Mouse (Mus musculus) hindbrain, embryonic 15.5 days (tissue): ENCODE measurements around the gene Ppp6r3. TPM values are rescaled to one million over a fixed set of nuclear protein-coding genes. Genes with fewer than 3 reads are reported as not detected.
A peak's percentile ranks its signal among the peaks of the same experiment; 100 is the strongest.

Experiments used
- ATAC-seq: fragments of 200-750 bp; cut with Nextera tagmentation; 2 replicates; pipeline ENCODE4 v1.8.0; 2017; ENCODE audit warnings: low read depth, moderate number of reproducible peaks, moderate TSS enrichment; ENCODE audit not compliant: low FRiP score
- H3K27ac ChIP-seq: fragments of 300-500 bp; sonication (generic); replicated peaks from 2 replicates; pipeline ENCODE4 v1.5.1; 2015; ENCODE audit warnings: mild to moderate bottlenecking, inconsistent platforms
- H3K27me3 ChIP-seq: fragments of 300-500 bp; sonication (generic); 2 replicates; pipeline ENCODE4 v1.6.1; 2015; ENCODE audit warnings: control low read depth, inconsistent platforms
- H3K36me3 ChIP-seq: fragments of 300-500 bp; sonication (generic); 2 replicates; pipeline ENCODE4 v1.6.1; 2015; ENCODE audit warnings: control low read depth, inconsistent platforms
- H3K4me1 ChIP-seq: fragments of 300-500 bp; sonication (generic); replicated peaks from 2 replicates; pipeline ENCODE4 v1.6.1; 2015; ENCODE audit warnings: control low read depth, inconsistent platforms
- H3K4me2 ChIP-seq: fragments of 300-500 bp; sonication (generic); 2 replicates; pipeline ENCODE4 v1.6.1; 2015; ENCODE audit warnings: moderate library complexity, mild to moderate bottlenecking, inconsistent platforms
- H3K4me3 ChIP-seq: fragments of 300-500 bp; sonication (generic); 2 replicates; pipeline ENCODE4 v1.5.1; 2015; ENCODE audit warnings: mild to moderate bottlenecking, inconsistent platforms
- H3K9ac ChIP-seq: fragments of 300-500 bp; sonication (generic); 2 replicates; pipeline ENCODE4 v1.6.1; 2015; ENCODE audit warnings: inconsistent platforms
- H3K9me3 ChIP-seq: fragments of 300-500 bp; sonication (generic); 2 replicates; pipeline ENCODE4 v1.6.1; 2016; ENCODE audit warnings: control low read depth, inconsistent platforms
- WGBS: fragments of 180-500 bp; shearing (Covaris S2); methylation state at CpG from one replicate; pipeline ENCODE4 v1.1.7; 2015; 5-methylcytosine and 5-hydroxymethylcytosine counted together
- polyA plus RNA-seq: library from polyadenylated mRNA; unstranded; fragments of >200 nt; fragmentation: Nextera tagmentation; extraction: Ambion mirVana; gene quantifications from 2 replicates; pipeline ENCODE4 v1.2.1, GENCODE M21; 2015

Ppp6r3 gene
- polyA plus RNA-seq, 1 experiment from 2014 or later, result 56.7 TPM

GRCm38 (mm10) chr19:3564309-3564708 is 11.2 kb downstream of the Ppp6r3 start:
- H3K36me3 ChIP-seq, result no peaks in the 10 kb centered on the region
- no peak overlapping the region for H3K27ac ChIP-seq
- H3K9me3 ChIP-seq, result no peaks in the 10 kb centered on the region
- no peaks in the 10 kb centered on the region for H3K27me3 ChIP-seq
- 0 out of 2 replicates have a peak, but pooled peaks have one; percentile 19 for ATAC-seq
- no peak overlapping the region for H3K4me2 ChIP-seq
- no peak overlapping the region for H3K4me3 ChIP-seq
- H3K9ac ChIP-seq, result no peak overlapping the region
- H3K4me1 ChIP-seq, result 0 out of 2 replicates have a peak, but pooled peaks cover 4% of the 10 kb centered on the region
- 82% methylated on average over 3 of the region's 3 CpGs for WGBS

GRCm38 (mm10) chr19:3562752-3563151 is 12.8 kb downstream of the Ppp6r3 start:
- WGBS, result 91% methylated on average over 6 of the region's 6 CpGs
- no peak overlapping the region for H3K4me3 ChIP-seq
- no peak overlapping the region for H3K4me2 ChIP-seq
- no peak overlapping the region for H3K9ac ChIP-seq
- H3K4me1 ChIP-seq, result 0 out of 2 replicates have a peak, but pooled peaks cover 4% of the 10 kb centered on the region
- no peaks in the 10 kb centered on the region for H3K27me3 ChIP-seq
- H3K27ac ChIP-seq, result no peak overlapping the region
- no peaks in the 10 kb centered on the region for H3K9me3 ChIP-seq
- no peaks in the 10 kb centered on the region for H3K36me3 ChIP-seq
- no peak for ATAC-seq

GRCm38 (mm10) chr19:3562298-3562697 is 13.3 kb downstream of the Ppp6r3 start:
- H3K4me2 ChIP-seq, result no peak overlapping the region
- no peaks in the 10 kb centered on the region for H3K27me3 ChIP-seq
- no peak overlapping the region for H3K9ac ChIP-seq
- 0 out of 2 replicates have a peak, but pooled peaks cover 4% of the 10 kb centered on the region for H3K4me1 ChIP-seq
- no peak overlapping the region for H3K27ac ChIP-seq
- ATAC-seq, result no peak
- H3K4me3 ChIP-seq, result no peak overlapping the region
- H3K36me3 ChIP-seq, result no peaks in the 10 kb centered on the region
- 94% methylated on average over 2 of the region's 2 CpGs for WGBS
- H3K9me3 ChIP-seq, result no peaks in the 10 kb centered on the region

- no peak overlapping the region for H3K4me3 ChIP-seq
- H3K36me3 ChIP-seq, result no peaks in the 10 kb centered on the region
- ATAC-seq, result no peak
- no peaks in the 10 kb centered on the region for H3K9me3 ChIP-seq
- 88% methylated on average over 2 of the region's 2 CpGs for WGBS
- no peak overlapping the region for H3K9ac ChIP-seq
- peaks cover 8% of the 10 kb centered on the region for H3K4me1 ChIP-seq
- H3K4me2 ChIP-seq, result no peak overlapping the region
- H3K27me3 ChIP-seq, result no peaks in the 10 kb centered on the region
- no peak overlapping the region for H3K27ac ChIP-seq
These were observed 19.3 kb downstream of the Ppp6r3 start for GRCm38 (mm10) chr19:3556169-3556827.

GRCm38 (mm10) chr19:3554785-3555184 is 20.8 kb downstream of the Ppp6r3 start:
- peaks cover 10% of the 10 kb centered on the region for H3K4me1 ChIP-seq
- no peak overlapping the region for H3K4me2 ChIP-seq
- WGBS, result 95% methylated on average over 8 of the region's 8 CpGs
- no peak overlapping the region for H3K9ac ChIP-seq
- H3K9me3 ChIP-seq, result no peaks in the 10 kb centered on the region
- H3K4me3 ChIP-seq, result no peak overlapping the region
- H3K27me3 ChIP-seq, result no peaks in the 10 kb centered on the region
- H3K36me3 ChIP-seq, result no peaks in the 10 kb centered on the region
- no peak overlapping the region for H3K27ac ChIP-seq
- ATAC-seq, result no peak

- H3K9me3 ChIP-seq, result no peaks in the 10 kb centered on the region
- no peak overlapping the region for H3K27ac ChIP-seq
- H3K4me1 ChIP-seq, result peaks cover 10% of the 10 kb centered on the region
- no peaks in the 10 kb centered on the region for H3K27me3 ChIP-seq
- 61% methylated on average over 4 of the region's 4 CpGs for WGBS
- no peak overlapping the region for H3K4me2 ChIP-seq
- H3K4me3 ChIP-seq, result no peak overlapping the region
- H3K36me3 ChIP-seq, result no peaks in the 10 kb centered on the region
- ATAC-seq, result no peak
- H3K9ac ChIP-seq, result no peak overlapping the region
These were observed 23.9 kb downstream of the Ppp6r3 start for GRCm38 (mm10) chr19:3551573-3552159.

- Histone ChIP-seq H3K4me3 (no peak overlapping the region), H3K4me2 (no peak overlapping the region), H3K9me3 (no peaks in the 10 kb centered on the region), H3K27ac (no peak overlapping the region), H3K36me3 (no peaks in the 10 kb centered on the region), H3K9ac (no peak overlapping the region), H3K4me1 (peaks cover 13% of the 10 kb centered on the region), H3K27me3 (no peaks in the 10 kb centered on the region)
- WGBS, result 89% methylated on average over 1 of the region's 1 CpGs
- no peak for ATAC-seq
These were observed 25.4 kb downstream of the Ppp6r3 start for GRCm38 (mm10) chr19:3550101-3550500.

- ATAC-seq, result no peak
- Histone ChIP-seq H3K4me3 (no peak overlapping the region), H3K27me3 (no peaks in the 10 kb centered on the region), H3K36me3 (no peaks in the 10 kb centered on the region), H3K9me3 (no peaks in the 10 kb centered on the region), H3K9ac (no peak overlapping the region), H3K4me2 (no peak overlapping the region), H3K4me1 (peaks cover 13% of the 10 kb centered on the region), H3K27ac (no peak overlapping the region)
- WGBS, result 83% methylated on average over 1 of the region's 1 CpGs
These were observed 26.3 kb downstream of the Ppp6r3 start for GRCm38 (mm10) chr19:3549263-3549662.

- H3K4me3 ChIP-seq, result no peak overlapping the region
- ATAC-seq, result no peak
- H3K4me1 ChIP-seq, result peaks cover 13% of the 10 kb centered on the region
- no peak overlapping the region for H3K4me2 ChIP-seq
- H3K9ac ChIP-seq, result no peak overlapping the region
- no peaks in the 10 kb centered on the region for H3K9me3 ChIP-seq
- no peaks in the 10 kb centered on the region for H3K27me3 ChIP-seq
- 97% methylated on average over 1 of the region's 1 CpGs for WGBS
- no peaks in the 10 kb centered on the region; the same call in 1 of the 2 replicates for H3K36me3 ChIP-seq
- no peak overlapping the region for H3K27ac ChIP-seq
These were observed 27.2 kb downstream of the Ppp6r3 start for GRCm38 (mm10) chr19:3548311-3548710.

- Histone ChIP-seq H3K4me2 (no peak overlapping the region), H3K36me3 (no peaks in the 10 kb centered on the region; the same call in none of the 2 replicates), H3K27me3 (no peaks in the 10 kb centered on the region), H3K9me3 (no peaks in the 10 kb centered on the region), H3K9ac (no peak overlapping the region), H3K4me3 (no peak overlapping the region), H3K4me1 (0 out of 2 replicates have a peak, but pooled peaks cover 3% of the 10 kb centered on the region), H3K27ac (no peak overlapping the region)
- 91% methylated on average over 2 of the region's 2 CpGs for WGBS
- no peak for ATAC-seq
These were observed 30.6 kb downstream of the Ppp6r3 start for GRCm38 (mm10) chr19:3544995-3545394.

- Histone ChIP-seq H3K9ac (no peak overlapping the region), H3K27me3 (no peaks in the 10 kb centered on the region), H3K4me3 (no peak overlapping the region), H3K36me3 (no peaks in the 10 kb centered on the region; the same call in none of the 2 replicates), H3K27ac (no peak overlapping the region), H3K4me2 (no peak overlapping the region), H3K9me3 (no peaks in the 10 kb centered on the region), H3K4me1 (0 out of 2 replicates have a peak, but pooled peaks cover 3% of the 10 kb centered on the region)
- WGBS, result 86% methylated on average over 4 of the region's 4 CpGs
- no peak for ATAC-seq
These were observed 33.0 kb downstream of the Ppp6r3 start for GRCm38 (mm10) chr19:3542591-3542990.

- Histone ChIP-seq H3K4me2 (no peak overlapping the region), H3K9ac (no peak overlapping the region), H3K9me3 (no peaks in the 10 kb centered on the region), H3K27ac (no peak overlapping the region), H3K4me1 (0 out of 2 replicates have a peak, but pooled peaks cover 3% of the 10 kb centered on the region), H3K4me3 (no peak overlapping the region), H3K36me3 (no peaks in the 10 kb centered on the region; the same call in none of the 2 replicates), H3K27me3 (no peaks in the 10 kb centered on the region)
- ATAC-seq, result no peak
- 93% methylated on average over 5 of the region's 5 CpGs for WGBS
These were observed 34.6 kb downstream of the Ppp6r3 start for GRCm38 (mm10) chr19:3540997-3541396.
